Mouse (Mus musculus): ENCODE results near the gene Krt25.

The Krt25 gene

DNA sequence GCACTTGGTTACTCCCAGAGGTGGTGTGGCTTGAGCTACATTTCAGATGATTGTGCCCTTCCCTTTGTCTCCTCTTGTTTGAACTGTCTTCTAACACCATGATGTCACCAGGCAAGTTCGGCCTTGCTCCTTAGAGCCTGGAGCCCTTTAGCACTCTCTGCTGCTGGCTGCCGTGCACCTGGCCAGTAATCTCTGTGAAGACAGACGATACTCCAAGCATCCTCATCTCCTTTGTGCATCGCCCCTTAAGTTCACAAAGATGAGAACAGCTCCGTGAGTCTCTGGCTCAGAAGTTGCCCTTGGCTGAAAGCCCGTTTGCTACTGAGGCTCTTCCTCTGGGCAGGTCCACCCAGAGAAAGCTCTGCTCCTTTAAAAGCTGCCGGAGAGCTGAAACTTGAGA, 46.0 kb downstream of the Krt25 start:
- no peak for DNase-seq (ENCODE audit: low spot score)

DNA sequence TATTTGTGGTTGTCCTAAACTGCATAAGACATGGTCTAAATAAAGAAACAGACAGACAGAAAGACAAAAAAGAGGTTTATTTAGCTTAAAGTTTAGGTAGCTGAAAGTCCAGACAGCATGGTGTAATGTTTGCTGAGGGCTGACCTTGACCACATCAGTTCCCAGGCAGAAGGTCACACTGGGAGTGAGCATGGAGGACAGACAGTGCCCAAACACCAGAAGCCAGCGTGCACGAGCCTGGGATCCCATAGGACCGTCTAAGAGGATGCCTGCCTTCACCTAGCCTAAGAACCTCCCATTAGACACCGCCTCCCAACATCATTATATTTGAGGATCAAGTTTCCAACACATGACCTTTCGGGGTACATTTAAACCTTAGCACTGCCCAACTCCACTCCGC, 47.1 kb downstream of the Krt25 start:
- DNase-seq (ENCODE audit: low spot score) = no peak

DNA sequence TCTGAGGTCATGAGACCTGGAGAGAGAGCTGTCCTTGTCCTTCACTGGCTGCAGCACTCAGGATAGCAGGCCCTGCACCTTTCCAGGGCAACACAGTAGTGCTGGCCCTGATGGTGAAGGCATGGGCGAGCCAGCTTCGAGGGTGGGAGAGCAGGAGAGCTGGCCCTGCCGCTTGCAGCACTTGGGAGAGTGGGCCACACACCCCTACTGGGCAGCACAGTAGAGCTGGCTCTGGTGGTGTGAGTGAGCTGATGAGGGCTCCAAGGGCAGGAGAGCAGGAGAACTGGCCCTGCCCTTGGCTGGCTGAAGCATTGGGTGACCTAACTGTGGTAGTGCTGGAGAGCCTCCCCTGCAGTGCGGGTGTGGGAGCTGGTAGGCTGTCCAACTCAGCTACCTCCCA, 50.0 kb downstream of the Krt25 start:
- DNase-seq (ENCODE audit: low spot score) = no peak

DNA sequence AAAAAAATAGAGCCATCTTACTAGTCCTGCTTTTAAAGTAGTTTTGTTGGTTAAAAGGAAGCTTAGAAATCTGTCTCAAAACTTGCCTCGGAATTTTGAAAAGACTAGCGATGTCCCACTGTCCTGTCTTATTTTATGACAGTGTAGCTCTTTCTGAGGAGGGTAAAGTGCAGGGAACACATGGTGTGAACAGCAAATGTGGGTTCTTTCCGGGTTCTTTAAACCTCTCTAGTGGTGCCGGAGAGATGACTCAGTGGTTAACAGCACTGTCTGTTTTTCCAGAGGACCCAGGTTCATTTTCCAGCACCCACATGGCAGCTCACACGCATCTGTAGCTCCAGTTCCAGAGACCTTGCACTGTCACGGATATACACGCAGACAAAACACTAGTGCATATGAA, 53.6 kb downstream of the Krt25 start:
- no peak for DNase-seq (ENCODE audit: low spot score)

DNA sequence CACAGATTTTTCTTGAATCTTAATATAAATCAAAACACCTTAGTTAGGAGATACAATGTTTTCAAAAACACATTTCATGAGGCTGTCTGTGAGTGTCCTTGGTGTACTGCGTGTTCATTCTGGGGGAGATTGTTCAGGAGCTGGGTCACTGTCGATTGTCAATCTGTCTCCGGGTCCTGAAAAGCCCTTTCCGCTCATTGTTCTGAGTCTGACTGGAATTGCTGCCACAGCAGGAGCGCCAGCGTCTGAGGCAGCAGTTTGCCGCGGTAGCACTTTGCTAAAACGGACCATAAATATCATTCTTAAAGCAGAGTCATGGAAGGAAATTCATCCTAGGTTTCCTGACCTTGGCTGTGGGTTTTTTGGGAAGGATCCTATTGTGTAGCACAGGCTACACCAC, 57.0 kb downstream of the Krt25 start:
- no peak for DNase-seq (ENCODE audit: low spot score)

All from urinary bladder, postnatal 14 days (tissue).